Mouse (Mus musculus) stomach, embryonic 16.5 days (tissue): ENCODE data around the gene March11. TPM values are rescaled to one million over a fixed set of nuclear protein-coding genes. Genes with fewer than 3 reads are reported as not detected.

Experiments
- ATAC-seq: fragments of 200-750 bp; cut with Nextera tagmentation; 2 replicates; pipeline ENCODE4 v1.8.0; 2017; ENCODE audit warnings: moderate number of reproducible peaks, moderate TSS enrichment; ENCODE audit not compliant: insufficient read depth, low FRiP score
- H3K27ac ChIP-seq: fragments of 300-500 bp; sonication (generic); 2 replicates; pipeline ENCODE4 v1.5.1; 2014; ENCODE audit warnings: low read length
- H3K27me3 ChIP-seq: fragments of 300-500 bp; sonication (generic); 2 replicates; pipeline ENCODE4 v1.6.1; 2014; ENCODE audit warnings: low read length, control low read depth, mixed read lengths; ENCODE audit not compliant: control insufficient read depth, insufficient read depth
- H3K36me3 ChIP-seq: fragments of 300-500 bp; sonication (generic); 2 replicates; pipeline ENCODE4 v1.6.1; 2014; ENCODE audit warnings: low read length; ENCODE audit not compliant: control insufficient read depth, insufficient read depth
- H3K4me1 ChIP-seq: fragments of 300-500 bp; sonication (generic); 2 replicates; pipeline ENCODE4 v1.6.1; 2014; ENCODE audit warnings: low read length, control low read depth, mixed read lengths; ENCODE audit not compliant: control insufficient read depth, insufficient read depth
- H3K4me2 ChIP-seq: fragments of 300-500 bp; sonication (generic); 2 replicates; pipeline ENCODE4 v1.6.1; 2014; ENCODE audit warnings: low read depth, low read length, mixed read lengths
- H3K4me3 ChIP-seq: fragments of 300-500 bp; sonication (generic); replicated peaks from 2 replicates; pipeline ENCODE4 v1.5.1; 2014; ENCODE audit warnings: mild to moderate bottlenecking, low read length
- H3K9ac ChIP-seq: fragments of 300-500 bp; sonication (generic); 2 replicates; pipeline ENCODE4 v1.6.1; 2014; ENCODE audit warnings: low read length
- H3K9me3 ChIP-seq: fragments of 300-500 bp; sonication (generic); replicated peaks from 2 replicates; pipeline ENCODE4 v1.6.1; 2016; ENCODE audit warnings: low read length, control low read depth; ENCODE audit not compliant: control insufficient read depth
- WGBS: fragments of 180-500 bp; shearing (Covaris S2); extraction: QIAGEN DNeasy Blood & Tissue Kit; methylation state at CpG from one replicate; pipeline ENCODE4 v1.1.7; 2014; 5-methylcytosine and 5-hydroxymethylcytosine counted together
- polyA plus RNA-seq: library from polyadenylated mRNA; unstranded; fragments of >200 nt; fragmentation: Nextera tagmentation; extraction: Ambion mirVana; gene quantifications from 2 replicates; pipeline ENCODE4 v1.2.1, GENCODE M21; 2015

Gene March11
- polyA plus RNA-seq, 1 experiment from 2014 or later, result 0.17 TPM

GRCm38 (mm10) chr15:26379831-26380230 is 71.0 kb downstream of the March11 start:
- no peaks in the 10 kb centered on the region for H3K9me3 ChIP-seq
- no peak overlapping the region for H3K9ac ChIP-seq
- no peak for ATAC-seq
- no peak overlapping the region for H3K4me3 ChIP-seq
- H3K4me1 ChIP-seq, result no peaks in the 10 kb centered on the region
- H3K36me3 ChIP-seq, result no peaks in the 10 kb centered on the region
- H3K4me2 ChIP-seq, result no peak overlapping the region
- WGBS, result 66% methylated on average over 3 of the region's 3 CpGs
- H3K27ac ChIP-seq, result no peak overlapping the region
- H3K27me3 ChIP-seq, result no peaks in the 10 kb centered on the region

- no peak for ATAC-seq
- Histone ChIP-seq H3K9me3 (no peaks in the 10 kb centered on the region), H3K27me3 (no peaks in the 10 kb centered on the region), H3K4me1 (no peaks in the 10 kb centered on the region), H3K36me3 (no peaks in the 10 kb centered on the region), H3K9ac (no peak overlapping the region), H3K27ac (no peak overlapping the region), H3K4me3 (no peak overlapping the region), H3K4me2 (no peak overlapping the region)
- WGBS, result 73% methylated on average over 1 of the region's 1 CpGs
Observed at GRCm38 (mm10) chr15:26380844-26381243, 72.0 kb downstream of the March11 start.

- Histone ChIP-seq H3K36me3 (no peaks in the 10 kb centered on the region), H3K4me3 (no peak overlapping the region), H3K27ac (no peak overlapping the region), H3K9me3 (no peaks in the 10 kb centered on the region), H3K9ac (no peak overlapping the region), H3K27me3 (no peaks in the 10 kb centered on the region), H3K4me1 (no peaks in the 10 kb centered on the region), H3K4me2 (no peak overlapping the region)
- WGBS, result 76% methylated on average over 9 of the region's 9 CpGs
- ATAC-seq, result no peak
Observed at GRCm38 (mm10) chr15:26390001-26390400, 81.2 kb downstream of the March11 start.

GRCm38 (mm10) chr15:26396556-26396955 is 87.7 kb downstream of the March11 start:
- Histone ChIP-seq H3K9me3 (no peaks in the 10 kb centered on the region), H3K27me3 (no peaks in the 10 kb centered on the region), H3K4me2 (no peak overlapping the region), H3K4me3 (no peak overlapping the region), H3K4me1 (no peaks in the 10 kb centered on the region), H3K27ac (no peak overlapping the region), H3K36me3 (no peaks in the 10 kb centered on the region), H3K9ac (no peak overlapping the region)
- no peak for ATAC-seq
- 83% methylated on average over 2 of the region's 2 CpGs for WGBS

- Histone ChIP-seq H3K9ac (no peak overlapping the region), H3K4me3 (no peak overlapping the region), H3K27ac (no peak overlapping the region), H3K4me2 (no peak overlapping the region), H3K9me3 (no peaks in the 10 kb centered on the region), H3K4me1 (no peaks in the 10 kb centered on the region), H3K36me3 (no peaks in the 10 kb centered on the region), H3K27me3 (no peaks in the 10 kb centered on the region)
- ATAC-seq, result no peak
- WGBS, result 87% methylated on average over 3 of the region's 3 CpGs
Observed at GRCm38 (mm10) chr15:26425284-26425683, 116.4 kb downstream of the March11 start.

- no peak for ATAC-seq
- Histone ChIP-seq H3K4me1 (no peaks in the 10 kb centered on the region), H3K36me3 (no peaks in the 10 kb centered on the region), H3K27me3 (no peaks in the 10 kb centered on the region), H3K27ac (no peak overlapping the region), H3K9ac (no peak overlapping the region), H3K4me3 (no peak overlapping the region), H3K4me2 (no peak overlapping the region), H3K9me3 (no peaks in the 10 kb centered on the region)
Observed at GRCm38 (mm10) chr15:26426231-26426630, 117.4 kb downstream of the March11 start.

GRCm38 (mm10) chr15:26430565-26430964 is 121.7 kb downstream of the March11 start:
- Histone ChIP-seq H3K4me1 (no peaks in the 10 kb centered on the region), H3K9ac (no peak overlapping the region), H3K9me3 (no peaks in the 10 kb centered on the region), H3K36me3 (no peaks in the 10 kb centered on the region), H3K4me2 (no peak overlapping the region), H3K27me3 (no peaks in the 10 kb centered on the region), H3K4me3 (no peak overlapping the region), H3K27ac (no peak overlapping the region)
- 78% methylated on average over 2 of the region's 2 CpGs for WGBS
- ATAC-seq, result no peak

GRCm38 (mm10) chr15:26432676-26433075 is 123.8 kb downstream of the March11 start:
- Histone ChIP-seq H3K4me3 (no peak overlapping the region), H3K9me3 (no peaks in the 10 kb centered on the region), H3K9ac (no peak overlapping the region), H3K4me2 (no peak overlapping the region), H3K27ac (no peak overlapping the region), H3K36me3 (no peaks in the 10 kb centered on the region), H3K27me3 (no peaks in the 10 kb centered on the region), H3K4me1 (no peaks in the 10 kb centered on the region)
- ATAC-seq, result no peak
- 62% methylated on average over 2 of the region's 2 CpGs for WGBS

GRCm38 (mm10) chr15:26435725-26436124 is 126.9 kb downstream of the March11 start:
- Histone ChIP-seq H3K9me3 (no peaks in the 10 kb centered on the region), H3K27me3 (no peaks in the 10 kb centered on the region)
- no peak for ATAC-seq

GRCm38 (mm10) chr15:26437113-26437512 is 128.3 kb downstream of the March11 start:
- 49% methylated on average over 2 of the region's 2 CpGs for WGBS
- H3K4me3 ChIP-seq, result no peak overlapping the region
- H3K27ac ChIP-seq, result no peak overlapping the region
- no peaks in the 10 kb centered on the region for H3K36me3 ChIP-seq
- H3K9ac ChIP-seq, result no peak overlapping the region
- ATAC-seq, result no peak
- no peaks in the 10 kb centered on the region for H3K9me3 ChIP-seq
- H3K4me2 ChIP-seq, result no peak overlapping the region
- H3K27me3 ChIP-seq, result no peaks in the 10 kb centered on the region
- H3K4me1 ChIP-seq, result no peaks in the 10 kb centered on the region

More at GRCm38 (mm10) chr15:26435725-26436124, 126.9 kb downstream of the March11 start:
- Histone ChIP-seq H3K4me2 (no peak overlapping the region), H3K9ac (no peak overlapping the region), H3K27ac (no peak overlapping the region), H3K36me3 (no peaks in the 10 kb centered on the region), H3K4me3 (no peak overlapping the region), H3K4me1 (no peaks in the 10 kb centered on the region)
- 76% methylated on average over 7 of the region's 7 CpGs for WGBS
